Mouse (Mus musculus) natural killer cell, adult 2 months (primary cell): ENCODE results near the gene Capn2.

Source experiments
- DNase-seq, 2 experiments: peaks; one replicate each; pipeline ENCODE4 v3.0.0; 2022; ENCODE audit warnings: low spot score in 2 of 2

Capn2 gene

DNA sequence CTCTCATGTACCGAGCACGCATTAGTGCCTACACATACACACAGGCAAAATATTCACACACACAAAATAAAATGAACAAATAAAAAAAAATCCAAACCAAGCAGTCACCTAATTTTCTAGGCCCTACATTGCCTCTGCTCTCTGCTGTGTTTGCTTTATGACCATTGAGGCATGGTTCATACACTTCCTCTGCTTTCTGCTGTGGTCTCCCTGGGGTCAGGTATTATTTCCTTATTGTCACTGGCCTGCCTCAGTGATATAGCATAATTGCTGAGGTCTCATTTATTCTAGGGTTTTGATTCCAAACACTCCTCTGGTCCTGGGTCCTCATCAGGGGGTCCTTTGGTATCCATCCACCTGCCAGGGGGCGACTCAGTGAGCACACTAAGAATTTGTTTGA is 8.2 kb upstream of the Capn2 start:
- DNase-seq: no peak

DNA sequence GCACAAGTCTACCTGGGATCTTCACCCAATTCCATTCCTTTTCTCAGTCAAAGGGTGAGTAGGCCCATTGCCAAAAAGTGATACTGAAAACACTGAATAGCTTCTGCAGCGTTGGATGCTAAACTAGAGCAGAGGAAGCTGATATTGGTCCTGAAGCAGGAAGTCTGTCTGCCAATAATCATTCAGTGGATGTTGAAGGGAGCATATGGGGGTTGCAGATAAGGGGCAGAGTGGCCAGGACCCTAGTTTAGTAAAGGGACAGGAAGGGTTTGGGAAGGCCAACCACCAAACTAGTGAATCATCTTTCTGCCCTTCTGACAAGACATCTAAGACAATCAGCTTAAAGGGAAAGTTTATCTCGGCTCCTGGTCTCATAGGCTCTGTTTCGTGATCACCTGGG is 6.3 kb upstream of the Capn2 start:
- DNase-seq: no peak

DNA sequence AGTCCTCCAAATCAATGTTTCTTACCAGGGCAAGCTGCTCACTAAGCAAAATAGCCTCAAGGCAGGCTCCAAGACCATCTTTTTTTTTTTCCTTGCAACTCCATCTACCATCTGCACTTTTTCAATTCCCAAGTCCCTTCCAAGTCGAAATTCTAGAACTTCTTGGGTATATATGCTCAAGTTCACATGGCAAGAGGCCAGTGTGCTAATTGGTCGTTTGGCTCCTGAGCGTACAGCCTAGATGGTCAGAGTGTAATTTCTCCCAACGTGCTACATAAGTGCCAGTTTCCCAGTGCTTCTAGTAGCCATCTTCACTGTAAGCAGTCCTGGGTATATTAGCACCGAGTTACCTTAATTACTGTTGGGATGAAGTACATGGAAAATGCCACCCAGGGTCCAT is 5.6 kb upstream of the Capn2 start:
- no peak for DNase-seq

DNA sequence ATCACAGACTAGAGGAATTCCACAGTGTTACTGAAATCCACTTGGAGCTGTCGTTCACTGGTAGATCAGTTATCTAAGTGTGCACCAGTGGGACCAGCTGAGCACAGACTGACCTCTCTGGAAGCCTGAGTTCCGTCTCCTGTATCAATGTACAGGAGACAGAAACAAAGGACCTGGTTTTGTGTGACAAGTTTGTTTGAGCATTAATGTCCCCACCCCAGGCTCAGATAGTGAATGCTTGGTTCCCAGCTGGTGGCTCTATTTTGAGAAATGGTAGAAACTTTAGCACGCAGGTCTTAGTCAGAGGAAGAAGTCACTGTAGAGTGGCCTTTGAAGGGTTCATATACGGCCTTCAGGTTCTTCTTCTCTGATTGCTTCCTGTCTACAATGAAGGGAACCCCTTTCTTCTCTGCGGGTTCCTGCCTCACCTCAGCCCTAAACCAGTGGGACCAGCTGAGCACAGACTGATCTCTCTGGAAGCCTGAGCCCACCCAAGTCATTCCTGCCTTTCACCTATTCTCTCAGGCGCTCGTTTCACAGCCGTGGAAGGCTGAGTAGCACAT is 3.6 kb upstream of the Capn2 start:
- DNase-seq: no peak

DNA sequence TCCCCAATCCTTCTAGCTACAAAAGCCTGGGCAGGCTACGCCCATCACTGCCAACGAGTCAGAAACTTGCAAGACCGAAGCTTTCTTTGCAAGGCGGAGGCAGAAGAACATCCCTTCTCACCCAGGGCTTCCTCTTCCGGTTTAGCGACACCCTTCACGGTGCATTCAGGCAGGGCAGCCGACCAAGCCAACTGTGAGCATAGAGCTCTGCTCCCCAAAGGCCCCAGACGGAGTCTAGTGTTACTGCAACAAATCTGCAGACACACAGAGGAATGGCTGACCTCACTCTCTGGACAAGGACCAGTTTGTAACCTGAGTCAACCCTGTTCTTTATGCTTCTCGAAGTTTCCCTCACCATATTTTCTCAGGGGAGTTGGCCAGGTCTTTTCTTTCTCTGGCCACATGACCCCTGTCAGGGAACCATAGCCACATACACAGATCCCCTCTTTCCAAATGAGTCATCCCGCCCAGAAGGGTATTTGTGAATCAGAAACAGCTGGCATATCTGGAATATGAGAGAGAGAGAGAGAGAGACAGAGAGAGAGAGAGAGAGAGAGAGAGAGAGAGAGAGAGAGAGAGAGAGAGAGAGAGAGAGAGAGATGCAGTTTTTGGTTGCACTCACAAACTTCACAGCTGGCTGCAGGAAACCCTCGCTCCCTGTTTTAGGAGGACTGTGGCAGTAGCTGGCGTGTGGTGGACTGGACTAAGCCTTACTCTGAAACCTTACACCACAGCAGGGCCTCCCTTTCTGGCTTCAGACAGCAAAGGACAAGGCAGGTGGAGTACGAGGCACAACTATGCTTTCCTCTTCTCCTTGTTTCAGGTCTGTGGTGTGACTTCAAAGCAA is 2.9 kb upstream of the Capn2 start:
- DNase-seq: peak; percentile 69 to 75

DNA sequence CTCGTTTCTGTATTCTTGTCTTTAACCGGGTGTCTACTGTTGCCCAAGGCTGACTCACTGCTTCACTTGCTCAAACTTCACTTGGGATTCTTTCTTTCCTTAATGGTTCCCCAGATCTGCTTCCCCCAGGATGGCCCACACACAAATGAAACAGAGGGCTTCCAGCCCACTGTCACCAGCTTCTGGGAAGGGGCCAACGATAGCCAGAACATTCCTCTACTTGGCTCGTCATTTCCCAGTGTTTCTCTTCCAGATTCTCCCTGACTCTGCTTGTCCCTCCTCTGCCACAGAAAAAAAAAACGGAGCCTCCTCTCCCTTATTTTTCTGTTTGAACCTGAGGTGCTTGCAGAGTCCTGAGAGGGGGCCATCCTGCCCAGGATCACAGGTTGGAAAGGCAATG is 1.9 kb upstream of the Capn2 start:
- no peak for DNase-seq

DNA sequence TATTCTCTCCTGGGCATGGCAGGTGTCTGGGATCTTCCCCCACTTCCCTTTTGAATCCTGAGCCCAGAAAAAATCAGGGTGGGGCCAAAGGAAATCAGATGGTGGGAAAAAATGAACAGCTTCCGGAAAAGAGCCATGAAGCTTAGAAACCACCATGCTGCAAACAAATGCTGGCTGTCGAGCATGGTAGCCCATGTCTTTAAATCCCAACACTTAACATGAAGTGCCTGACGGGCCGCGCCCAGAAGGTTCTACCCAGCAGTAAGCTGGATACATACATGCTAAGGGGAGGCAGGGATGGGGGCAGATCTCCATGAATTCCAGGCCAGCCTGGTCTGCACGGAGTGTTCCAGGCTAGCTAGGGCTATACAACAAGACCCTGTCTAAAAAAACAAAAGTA is 1.4 kb upstream of the Capn2 start:
- no peak for DNase-seq

DNA sequence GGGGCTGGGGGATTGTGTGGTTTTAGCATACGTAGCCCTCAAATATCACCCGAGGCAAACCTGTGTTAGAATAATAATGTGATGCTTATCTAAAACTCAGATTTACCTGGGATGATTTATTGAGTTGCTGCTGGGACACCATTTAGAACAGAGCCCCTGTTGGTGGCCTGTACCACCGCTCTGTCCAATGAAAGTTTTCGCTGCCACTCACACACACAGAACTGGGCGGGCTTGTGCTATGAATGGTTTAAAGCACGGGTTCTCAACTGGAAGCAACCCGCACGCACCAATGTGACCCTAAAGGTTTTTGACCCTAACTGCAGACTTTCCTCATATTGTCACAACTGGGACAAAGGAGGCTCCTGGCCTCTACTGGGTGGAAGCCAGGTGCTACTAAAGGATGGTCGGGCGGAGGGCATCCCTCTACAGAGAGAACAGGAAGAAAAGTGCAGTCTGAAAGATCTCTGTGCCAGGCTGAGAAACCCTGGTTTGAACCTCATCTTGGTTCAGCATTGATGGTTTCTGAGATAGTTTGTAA is 804 bp upstream of the Capn2 start:
- DNase-seq: no peak

DNA sequence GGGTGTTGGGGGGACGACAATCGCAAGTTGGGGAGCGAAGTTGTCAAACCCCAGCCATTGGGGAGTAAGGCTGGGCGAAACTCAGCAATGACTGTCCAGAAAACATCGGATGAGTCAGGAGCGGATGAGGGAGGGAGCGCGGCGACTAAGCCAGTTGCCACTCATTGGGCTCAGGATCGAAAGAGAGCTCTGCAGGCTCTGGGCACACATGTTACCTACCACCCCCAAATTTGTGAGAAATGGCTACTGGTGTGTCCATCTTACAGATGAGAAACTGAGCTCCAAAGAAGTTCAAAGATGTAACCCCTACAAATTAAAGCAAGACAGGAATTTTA is 236 bp upstream of the Capn2 start:
- no peak for DNase-seq

DNA sequence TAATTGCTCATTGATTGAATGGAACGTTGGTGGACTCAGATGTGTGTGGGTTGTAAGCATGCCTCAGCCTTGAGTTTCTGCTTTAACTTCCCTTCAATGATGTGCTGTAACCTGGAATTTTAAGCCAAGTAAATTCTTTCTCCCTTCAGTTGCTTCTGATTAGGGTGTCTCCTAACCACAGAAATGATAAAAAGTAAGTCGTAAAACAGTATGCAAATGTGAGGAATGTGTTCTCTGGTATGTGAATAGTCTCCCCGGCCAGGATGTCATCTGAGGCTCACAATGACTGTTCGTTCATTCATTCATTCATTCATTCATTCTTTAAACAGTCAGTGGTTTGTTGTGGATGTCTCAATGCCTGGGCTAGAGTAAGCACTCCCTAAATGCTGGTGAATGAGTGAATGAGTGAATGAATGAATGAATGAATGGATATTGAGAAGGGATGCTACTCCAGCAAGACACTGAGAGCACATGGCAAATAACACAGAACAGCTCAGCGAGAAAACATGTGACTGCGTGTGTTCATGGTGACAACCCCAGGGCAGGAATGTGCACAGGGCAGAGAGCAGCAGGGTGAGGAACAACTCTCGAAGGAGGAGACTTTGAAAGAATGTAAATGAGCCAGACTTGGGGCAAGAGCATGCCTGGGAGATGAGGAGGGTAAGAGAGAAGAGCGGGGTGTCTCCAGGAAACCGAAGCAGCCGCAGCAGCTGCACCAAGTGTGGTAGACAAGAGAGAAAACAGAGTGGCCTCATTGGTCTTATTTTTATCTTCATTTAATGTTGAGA is 2.4 kb downstream of the Capn2 start:
- no peak for DNase-seq

DNA sequence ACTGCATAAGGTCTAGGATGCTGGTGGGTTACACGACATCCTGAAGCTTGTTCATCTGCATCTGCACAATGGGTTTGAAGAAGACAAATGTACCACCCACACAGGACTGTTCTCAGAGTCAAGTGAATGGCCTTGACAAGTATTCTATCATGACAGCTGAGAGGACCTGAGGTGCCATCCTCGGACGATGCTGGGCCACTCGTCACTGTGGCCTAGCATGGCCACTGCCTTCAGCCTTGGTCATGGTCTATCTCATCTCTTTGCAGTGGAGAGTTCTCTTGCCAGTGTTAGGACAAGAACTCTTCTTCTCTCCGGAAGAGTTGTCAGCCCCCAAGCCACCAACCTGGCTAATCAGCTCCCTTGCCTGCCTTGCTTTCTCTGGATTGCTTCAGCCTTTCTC is 3.7 kb downstream of the Capn2 start:
- DNase-seq: no peak

DNA sequence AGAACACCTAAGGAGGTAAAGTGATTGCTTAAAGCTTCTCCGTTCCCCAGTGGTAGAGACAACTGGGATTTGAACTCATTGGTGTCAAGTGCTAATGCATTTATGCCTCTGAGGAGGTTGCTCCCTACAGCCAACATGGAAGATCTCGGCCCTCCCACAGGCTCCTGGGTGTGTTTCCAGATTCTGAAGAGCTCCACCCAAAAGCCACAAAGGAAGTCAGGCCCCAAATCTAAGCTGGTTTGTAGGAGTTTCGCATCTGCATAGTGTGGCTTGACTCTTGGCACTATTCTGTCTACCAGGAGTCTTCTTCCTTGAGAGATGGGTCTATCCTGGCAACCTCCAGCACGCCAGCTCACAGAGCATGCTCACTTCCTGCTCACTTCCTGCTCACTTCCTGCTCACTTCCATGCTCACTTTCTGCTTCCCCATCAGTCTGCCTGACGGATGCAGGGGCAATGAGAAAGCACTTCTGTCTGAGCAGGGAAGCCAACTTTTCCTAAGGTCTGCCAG is 4.5 kb downstream of the Capn2 start:
- no peak for DNase-seq

DNA sequence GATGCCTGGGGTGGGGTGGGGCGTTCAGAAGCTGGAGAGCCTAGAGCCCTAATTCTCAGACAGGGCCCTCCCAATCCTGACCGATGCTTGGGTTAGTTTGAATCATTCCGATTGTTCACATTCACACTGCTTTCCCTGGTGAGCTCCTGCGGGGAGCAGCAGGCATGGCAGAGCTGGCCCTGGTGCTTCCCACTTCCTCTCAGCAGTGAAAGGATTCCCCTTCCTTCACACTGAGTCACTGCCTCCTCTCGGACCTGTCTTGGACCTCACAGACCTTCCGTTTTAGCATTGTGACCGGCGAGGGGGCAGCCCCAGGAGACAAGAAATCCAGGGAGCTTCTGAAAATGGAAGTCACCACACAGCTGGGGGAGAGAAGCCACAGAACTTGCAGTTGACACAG is 5.6 kb downstream of the Capn2 start:
- DNase-seq: no peak

DNA sequence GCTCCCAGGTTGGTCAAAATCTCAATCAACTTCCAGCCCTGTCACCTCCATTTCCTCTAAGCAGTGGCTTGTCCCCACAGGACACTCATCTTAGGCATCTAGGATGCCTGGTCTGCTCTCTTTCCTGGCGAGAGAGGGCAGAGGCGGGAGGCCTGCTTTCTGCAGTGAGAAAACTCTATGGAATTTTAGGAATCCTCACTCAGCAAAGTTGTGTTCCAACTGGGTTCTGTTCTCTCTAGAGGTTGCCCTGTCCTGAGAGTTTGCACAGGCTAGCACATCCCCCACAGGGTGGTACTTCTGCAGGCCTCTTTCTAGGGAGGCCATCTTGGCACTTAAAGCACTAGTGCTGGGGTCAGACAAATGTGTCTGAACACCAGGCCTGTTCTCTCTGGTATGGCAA is 6.3 kb downstream of the Capn2 start:
- no peak for DNase-seq

DNA sequence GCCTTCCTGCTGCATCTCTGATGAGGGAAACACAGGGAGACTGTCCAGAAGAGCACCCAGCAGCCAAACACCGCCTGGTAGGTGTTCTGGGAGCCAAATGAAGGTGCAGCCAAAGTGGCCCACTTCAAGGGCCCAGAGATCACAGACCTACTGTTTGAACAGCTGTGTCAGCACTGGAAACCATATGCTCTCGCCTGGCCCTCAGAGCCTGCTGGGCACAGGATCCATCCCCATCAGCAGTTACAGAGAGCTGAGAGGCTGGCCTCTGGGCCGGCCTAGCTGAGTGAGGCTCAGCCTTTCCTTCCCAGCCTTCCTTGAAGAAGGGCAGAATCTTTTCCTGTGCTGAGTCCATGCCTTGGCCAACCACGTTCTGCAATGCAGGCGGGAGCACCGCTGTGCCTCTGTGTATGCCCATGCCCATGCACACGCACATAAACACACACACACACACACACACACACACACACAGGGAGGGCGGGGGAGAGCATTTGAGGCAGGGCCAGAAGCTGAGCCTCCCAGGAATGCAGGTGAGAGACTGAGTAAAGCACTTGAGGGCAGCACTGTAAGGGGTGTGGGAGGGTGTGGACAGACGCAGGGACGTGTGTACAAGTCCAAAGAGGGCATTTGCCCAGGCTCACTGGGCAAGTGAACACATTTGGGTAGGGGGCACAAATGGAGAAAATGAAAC is 8.2 kb downstream of the Capn2 start:
- DNase-seq: no peak

DNA sequence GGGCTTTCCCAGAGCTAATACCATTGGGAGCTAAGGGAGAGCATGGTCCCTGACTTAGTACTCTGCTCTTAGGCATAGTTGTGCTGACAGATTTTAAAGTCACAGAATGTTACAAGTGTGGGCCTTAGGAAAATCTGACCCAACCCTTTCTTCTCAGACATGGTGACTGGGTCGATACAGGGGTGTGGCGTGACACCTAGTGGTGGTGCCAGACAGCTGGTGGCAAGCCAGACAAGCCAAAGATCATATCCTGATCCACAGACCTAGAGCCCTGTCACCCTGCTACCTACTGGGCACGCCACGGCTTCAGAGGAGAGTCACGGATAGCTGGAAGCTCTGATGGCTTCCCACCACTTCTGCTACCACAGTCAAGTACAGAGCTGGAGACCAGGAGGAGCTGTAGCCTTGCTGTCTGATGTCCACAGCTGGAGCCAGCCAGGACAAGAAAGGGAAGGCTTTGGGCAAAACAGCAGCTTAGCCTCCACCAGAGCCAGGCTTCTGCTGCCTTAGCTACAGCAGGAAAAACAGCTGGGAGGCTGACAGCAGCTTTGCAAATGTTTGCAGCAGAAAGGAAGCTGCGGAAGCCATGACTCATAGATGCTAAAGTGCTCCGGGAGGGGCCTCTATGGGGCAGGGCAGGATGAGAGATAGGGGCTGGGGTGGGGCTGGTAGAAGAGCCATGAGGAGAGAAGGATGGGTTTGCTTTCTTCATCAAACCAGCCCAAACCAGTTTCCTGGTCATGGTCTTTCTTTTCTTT is 11.0 kb downstream of the Capn2 start:
- peak; percentile 67 to 79 for DNase-seq

DNA sequence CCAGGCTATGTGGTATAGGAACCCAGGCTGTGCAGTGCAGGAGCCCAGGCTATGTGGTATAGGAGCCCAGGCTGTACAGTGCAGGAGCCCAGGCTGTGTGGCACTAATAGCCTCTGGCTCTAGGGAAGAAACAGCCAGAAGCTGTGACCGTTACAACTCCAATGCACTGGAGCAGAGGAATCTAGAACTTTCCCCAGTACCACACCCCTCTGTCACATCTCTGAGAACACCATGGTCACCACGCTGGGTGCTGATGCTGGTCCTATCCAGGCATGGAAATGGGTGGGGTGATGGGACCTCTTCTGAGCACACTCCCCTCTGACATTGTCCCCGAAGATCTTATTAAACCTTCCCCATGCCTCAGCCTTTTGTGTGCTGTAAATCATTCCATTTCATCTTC is 12.1 kb downstream of the Capn2 start:
- no peak for DNase-seq

DNA sequence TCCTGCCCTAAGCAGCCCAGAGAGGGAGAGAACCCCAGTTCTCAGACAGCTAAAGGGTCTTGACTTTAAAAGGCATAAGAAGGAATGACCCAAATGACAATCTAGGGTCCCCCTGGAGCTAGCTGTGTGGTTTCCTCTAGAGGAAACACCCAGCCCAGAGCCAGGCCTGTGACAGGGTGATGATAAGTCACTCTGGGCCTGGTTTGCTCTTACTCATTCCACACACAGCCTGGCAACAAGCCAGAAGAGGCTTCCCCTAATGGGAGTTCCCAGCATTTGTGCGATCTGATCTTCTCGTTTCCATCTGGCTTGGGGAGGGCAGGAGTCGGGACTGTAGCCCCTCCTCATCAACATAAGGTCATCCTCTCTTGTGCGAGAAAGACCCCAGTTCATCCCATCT is 13.2 kb downstream of the Capn2 start:
- peak; percentile 55 to 70 for DNase-seq

DNA sequence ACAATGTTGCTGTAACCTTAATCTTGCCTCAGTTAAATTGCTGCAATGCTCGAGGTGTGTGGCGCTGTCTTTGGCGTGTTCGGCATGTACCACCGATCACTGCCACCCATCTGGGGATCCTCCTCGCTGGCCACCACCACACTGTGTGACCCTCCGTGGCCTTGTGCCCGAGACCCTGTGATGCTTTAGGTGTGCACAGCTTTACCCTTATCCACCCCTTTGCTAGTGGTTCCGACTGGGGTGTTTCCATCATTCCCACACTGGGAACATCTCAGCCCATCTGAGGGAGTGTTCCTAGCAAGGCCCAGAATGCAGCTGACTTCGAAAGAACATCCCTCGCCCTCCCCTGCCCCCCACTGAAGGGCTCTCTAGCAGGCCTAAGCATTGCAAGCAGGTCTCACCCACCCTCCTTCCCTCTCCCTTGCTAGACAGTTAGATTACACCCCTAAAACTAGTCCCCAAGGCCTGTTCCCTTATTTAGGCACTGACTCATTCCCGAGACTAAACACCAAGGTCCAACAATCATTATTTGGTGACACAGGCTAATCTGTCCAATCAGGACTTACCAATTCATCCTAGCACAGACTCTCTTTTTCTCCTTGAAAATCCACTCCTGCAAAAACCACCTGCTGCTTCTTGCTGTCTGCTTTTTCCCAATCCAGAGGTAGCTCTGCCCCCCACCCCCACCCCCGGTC is 14.1 kb downstream of the Capn2 start:
- DNase-seq: no peak

DNA sequence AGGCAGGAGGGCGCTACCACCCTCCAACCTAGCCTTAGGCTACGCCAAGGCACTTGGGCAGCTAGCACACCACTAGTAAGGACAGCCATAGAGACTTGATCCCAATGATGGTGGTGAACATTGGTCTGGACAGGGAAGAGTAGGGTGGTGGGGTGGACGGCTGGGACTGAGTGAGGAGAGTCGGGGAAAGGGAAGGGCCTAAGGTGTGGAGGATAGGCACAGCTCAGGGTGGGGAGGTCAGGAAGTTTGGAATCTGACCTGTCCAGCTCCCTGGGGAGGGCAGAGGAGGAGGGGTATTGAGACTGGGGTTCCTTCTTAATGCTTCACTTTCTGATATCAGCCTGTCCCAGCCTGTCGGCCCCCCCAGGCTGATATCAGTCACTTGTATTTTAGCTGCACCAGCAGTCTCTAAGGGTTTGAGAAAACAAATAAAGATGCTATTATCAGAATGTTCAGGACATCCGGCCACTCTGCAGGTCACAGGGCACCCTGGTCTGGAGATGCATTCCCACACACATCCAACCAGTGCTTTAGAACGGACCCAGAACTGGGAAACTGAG is 14.8 kb downstream of the Capn2 start:
- DNase-seq: no peak
